Mouse (Mus musculus): ENCODE measurements around the gene Zfp949. TPM values are rescaled to one million over a fixed set of nuclear protein-coding genes. Genes with fewer than 3 reads are reported as not detected.

The Zfp949 gene
- polyA plus RNA-seq, 1 experiment from 2014 or later = 6.3 TPM

DNA sequence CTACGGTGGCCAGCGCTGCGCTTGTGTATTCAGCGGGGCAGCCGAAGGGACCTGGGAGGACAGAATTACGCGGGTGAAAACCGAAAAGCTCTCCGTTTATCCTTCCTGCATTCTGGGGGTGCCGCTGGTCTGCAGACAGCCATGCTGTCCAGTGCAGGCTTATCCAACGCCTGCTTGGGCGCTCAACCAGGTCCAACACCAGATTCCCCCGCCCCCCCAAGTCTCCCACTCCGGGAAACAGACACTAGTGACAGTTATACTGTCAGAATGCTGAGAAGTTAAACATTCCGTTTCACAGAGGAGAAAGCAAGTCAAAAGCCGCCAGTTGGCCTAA is 24.5 kb upstream of the Zfp949 start:
- Histone ChIP-seq H3K27ac (replicated peaks) (peak overlapping the region; percentile 86), H3K9ac (peak overlapping the region; percentile 84), H3K4me2 (peak overlapping the region; percentile 79), H3K36me3 (peaks cover 20% of the 10 kb centered on the region), H3K9me3 (no peaks in the 10 kb centered on the region), H3K4me3 (peak overlapping the region; percentile 89), H3K4me1 (peaks cover 28% of the 10 kb centered on the region), H3K27me3 (replicated peaks) (no peaks in the 10 kb centered on the region)
- under 1% methylated on average over 16 of the region's 16 CpGs for WGBS
- no peak; the same call in 1 of the 2 replicates for ATAC-seq (ENCODE audit: extremely low read depth, insufficient number of reproducible peaks, low FRiP score, low TSS enrichment)

DNA sequence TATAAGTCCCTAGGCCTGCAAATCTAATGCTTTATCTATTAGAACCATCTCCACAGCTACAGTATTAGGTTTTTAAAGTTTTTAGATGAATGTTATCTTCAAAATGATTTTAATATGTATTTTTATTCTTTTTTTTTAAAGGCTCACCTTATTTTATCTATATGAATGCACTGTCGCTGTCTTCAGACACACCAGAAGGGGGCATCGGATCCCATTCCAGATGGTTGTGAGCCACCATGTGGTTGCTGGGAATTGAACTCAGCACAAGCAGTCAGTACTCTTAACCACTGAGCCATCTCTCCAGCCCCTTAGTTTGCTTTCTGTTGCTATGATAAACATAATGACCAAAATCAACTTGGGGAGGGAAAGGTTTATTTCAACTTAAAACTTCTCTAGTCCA is 23.5 kb upstream of the Zfp949 start:
- Histone ChIP-seq H3K4me2 (no peak overlapping the region), H3K36me3 (peaks cover 20% of the 10 kb centered on the region), H3K27me3 (replicated peaks) (no peaks in the 10 kb centered on the region), H3K9me3 (no peaks in the 10 kb centered on the region), H3K9ac (no peak overlapping the region), H3K27ac (replicated peaks) (no peak overlapping the region), H3K4me3 (no peak overlapping the region), H3K4me1 (peaks cover 24% of the 10 kb centered on the region)
- no peak for ATAC-seq (ENCODE audit: extremely low read depth, insufficient number of reproducible peaks, low FRiP score, low TSS enrichment)
- 93% methylated on average over 2 of the region's 2 CpGs for WGBS

DNA sequence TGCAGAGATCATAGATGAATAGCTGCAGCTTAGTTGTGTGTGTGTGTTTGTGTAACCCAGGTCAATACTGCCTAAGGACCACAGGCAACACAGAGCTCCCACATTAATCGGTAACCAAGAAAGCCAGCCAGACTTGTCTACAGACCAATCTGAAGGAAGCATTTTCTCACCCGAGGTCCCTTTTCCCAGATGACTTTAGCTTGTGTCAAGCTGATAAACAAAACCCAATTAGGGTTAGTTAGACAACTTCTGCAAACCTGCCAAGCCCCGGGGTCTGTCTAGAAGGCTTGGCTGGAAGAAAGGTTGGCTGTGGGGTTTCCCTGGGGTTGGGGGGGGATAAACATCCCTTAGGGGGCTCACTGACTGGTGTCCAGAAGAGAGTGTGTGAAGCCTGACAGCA is 23.0 kb upstream of the Zfp949 start:
- Histone ChIP-seq H3K27ac (replicated peaks) (no peak overlapping the region), H3K27me3 (replicated peaks) (no peaks in the 10 kb centered on the region), H3K9me3 (no peaks in the 10 kb centered on the region), H3K4me2 (no peak overlapping the region), H3K4me3 (no peak overlapping the region), H3K9ac (no peak overlapping the region), H3K36me3 (peaks cover 15% of the 10 kb centered on the region), H3K4me1 (peaks cover 20% of the 10 kb centered on the region)
- WGBS = 72% methylated on average over 3 of the region's 3 CpGs
- no peak for ATAC-seq (ENCODE audit: extremely low read depth, insufficient number of reproducible peaks, low FRiP score, low TSS enrichment)

DNA sequence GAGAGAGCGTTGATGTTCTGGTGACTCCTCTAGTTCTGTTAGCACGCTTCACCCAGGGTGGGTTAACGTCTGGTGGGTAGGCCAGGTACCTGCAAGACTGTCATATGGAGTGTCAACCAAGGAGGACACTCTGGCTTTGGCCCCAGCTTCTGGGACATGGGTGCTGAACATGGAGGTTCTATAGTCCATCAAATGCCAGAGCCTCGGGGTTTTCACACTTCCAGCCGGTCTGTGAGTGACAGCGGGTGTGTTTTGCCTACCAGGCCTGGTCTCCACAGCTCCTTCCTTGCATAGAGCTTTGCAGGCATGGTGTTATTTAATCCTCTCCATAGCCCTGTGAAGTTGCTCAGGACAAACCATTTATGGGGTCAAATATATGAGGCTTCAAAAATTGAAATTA is 22.5 kb upstream of the Zfp949 start:
- 87% methylated on average over 6 of the region's 6 CpGs for WGBS
- ATAC-seq (ENCODE audit: extremely low read depth, insufficient number of reproducible peaks, low FRiP score, low TSS enrichment) = no peak

DNA sequence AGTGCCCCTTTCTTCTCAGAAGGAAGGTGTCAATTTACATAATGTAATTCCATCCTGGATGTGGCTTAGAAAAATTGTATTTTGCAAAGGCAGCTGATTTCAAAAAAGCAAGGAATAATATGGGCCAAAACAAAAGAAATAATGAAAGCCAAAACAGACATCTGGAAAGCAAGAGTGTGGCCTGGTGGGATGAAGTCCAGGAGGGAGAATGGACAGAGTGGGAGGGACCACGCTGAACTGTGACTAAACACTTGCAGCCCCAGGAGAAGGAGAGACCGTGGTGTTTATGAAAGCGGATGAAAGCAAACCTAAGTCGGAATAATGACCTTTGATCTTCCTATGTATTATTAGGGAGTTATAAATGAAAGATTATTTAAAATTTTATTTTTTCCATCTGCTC is 19.9 kb upstream of the Zfp949 start:
- H3K27ac ChIP-seq (replicated peaks) = no peak overlapping the region
- ATAC-seq (ENCODE audit: extremely low read depth, insufficient number of reproducible peaks, low FRiP score, low TSS enrichment) = no peak
- no peak overlapping the region for H3K4me2 ChIP-seq
- H3K9me3 ChIP-seq = no peaks in the 10 kb centered on the region
- H3K27me3 ChIP-seq (replicated peaks) = no peaks in the 10 kb centered on the region
- H3K4me1 ChIP-seq = 0 out of 2 replicates have a peak, but pooled peaks cover 5% of the 10 kb centered on the region
- H3K4me3 ChIP-seq = no peak overlapping the region
- no peaks in the 10 kb centered on the region for H3K36me3 ChIP-seq
- no peak overlapping the region for H3K9ac ChIP-seq
- 87% methylated on average over 4 of the region's 4 CpGs for WGBS

More for the DNA sequence above, 22.5 kb upstream of the Zfp949 start:
- Histone ChIP-seq H3K4me1 (peaks cover 16% of the 10 kb centered on the region), H3K4me2 (no peak overlapping the region), H3K9ac (no peak overlapping the region), H3K27me3 (replicated peaks) (no peaks in the 10 kb centered on the region), H3K4me3 (no peak overlapping the region), H3K27ac (replicated peaks) (no peak overlapping the region), H3K36me3 (peaks cover 10% of the 10 kb centered on the region), H3K9me3 (no peaks in the 10 kb centered on the region)

DNA sequence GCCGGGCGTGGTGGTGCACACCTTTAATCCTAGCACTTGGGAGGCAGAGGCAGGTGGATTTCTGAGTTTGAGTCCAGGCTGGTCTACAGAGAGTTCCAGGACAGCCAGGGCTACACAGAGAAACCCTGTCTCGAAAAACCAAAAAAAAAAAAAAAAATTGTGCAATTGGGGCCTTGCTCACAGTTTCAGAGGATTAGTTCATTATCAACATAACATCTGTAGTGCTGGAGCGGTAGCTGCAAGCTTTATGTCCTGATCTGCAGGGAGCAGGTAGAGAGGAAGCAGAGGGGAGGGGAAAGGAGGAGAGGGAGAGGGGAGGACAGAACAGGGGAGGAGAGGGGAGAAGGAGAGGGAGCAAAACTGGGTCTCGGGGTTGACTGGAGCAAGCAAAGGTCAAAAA is 19.1 kb upstream of the Zfp949 start:
- H3K9me3 ChIP-seq = no peaks in the 10 kb centered on the region
- peaks cover 5% of the 10 kb centered on the region; the same call in 1 of the 2 replicates for H3K4me1 ChIP-seq
- WGBS = 83% methylated on average over 5 of the region's 5 CpGs
- H3K27ac ChIP-seq (replicated peaks) = no peak overlapping the region
- H3K36me3 ChIP-seq = no peaks in the 10 kb centered on the region
- no peak overlapping the region for H3K4me2 ChIP-seq
- no peak overlapping the region for H3K4me3 ChIP-seq
- H3K9ac ChIP-seq = no peak overlapping the region
- H3K27me3 ChIP-seq (replicated peaks) = no peaks in the 10 kb centered on the region
- no peak for ATAC-seq (ENCODE audit: extremely low read depth, insufficient number of reproducible peaks, low FRiP score, low TSS enrichment)

GRCm38 (mm10) chr9:88529571-88529970 is 18.2 kb upstream of the Zfp949 start:
- Histone ChIP-seq H3K27me3 (replicated peaks) (no peaks in the 10 kb centered on the region), H3K9me3 (no peaks in the 10 kb centered on the region), H3K9ac (no peak overlapping the region), H3K4me2 (no peak overlapping the region), H3K36me3 (no peaks in the 10 kb centered on the region), H3K4me3 (no peak overlapping the region), H3K4me1 (peaks cover 5% of the 10 kb centered on the region; the same call in 1 of the 2 replicates), H3K27ac (replicated peaks) (no peak overlapping the region)
- 75% methylated on average over 3 of the region's 3 CpGs for WGBS
- ATAC-seq (ENCODE audit: extremely low read depth, insufficient number of reproducible peaks, low FRiP score, low TSS enrichment) = no peak

DNA sequence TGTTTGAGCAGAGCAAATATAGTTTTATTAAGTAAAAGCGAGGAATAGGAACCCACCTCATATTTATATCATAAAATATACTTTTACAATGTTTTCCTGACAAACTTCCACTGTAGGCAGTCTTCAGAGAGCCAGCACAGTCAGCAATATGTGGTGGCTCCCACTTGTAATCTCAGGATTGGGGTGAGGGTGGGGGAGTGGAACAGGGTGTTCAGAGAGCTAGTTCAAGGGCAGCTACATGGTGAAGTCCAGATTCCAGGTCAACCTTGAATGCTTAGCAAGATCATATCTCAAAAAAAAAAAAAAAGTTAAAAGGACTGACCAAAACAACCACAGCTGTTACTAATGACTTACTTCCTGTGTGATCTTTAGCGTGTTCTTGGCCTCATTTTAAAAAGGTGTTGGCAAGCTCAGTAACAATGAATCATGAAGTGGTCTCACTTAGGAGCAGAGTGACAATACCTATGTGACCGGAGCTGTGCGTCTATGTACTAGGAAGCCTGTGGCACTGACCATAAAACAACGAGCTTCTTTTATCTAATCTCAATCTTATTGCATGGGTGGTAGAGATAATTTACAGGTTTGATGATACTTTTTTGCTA is 17.7 kb upstream of the Zfp949 start:
- ATAC-seq (ENCODE audit: extremely low read depth, insufficient number of reproducible peaks, low FRiP score, low TSS enrichment) = no peak
- no peak overlapping the region for H3K4me2 ChIP-seq
- peaks cover 5% of the 10 kb centered on the region; the same call in 1 of the 2 replicates for H3K4me1 ChIP-seq
- no peaks in the 10 kb centered on the region for H3K9me3 ChIP-seq
- no peaks in the 10 kb centered on the region for H3K36me3 ChIP-seq
- H3K27ac ChIP-seq (replicated peaks) = no peak overlapping the region
- H3K9ac ChIP-seq = no peak overlapping the region
- 60% methylated on average over 5 of the region's 5 CpGs for WGBS
- H3K27me3 ChIP-seq (replicated peaks) = no peaks in the 10 kb centered on the region
- H3K4me3 ChIP-seq = no peak overlapping the region

- ATAC-seq (ENCODE audit: extremely low read depth, insufficient number of reproducible peaks, low FRiP score, low TSS enrichment) = no peak
- Histone ChIP-seq H3K4me3 (no peak overlapping the region), H3K27me3 (replicated peaks) (no peaks in the 10 kb centered on the region), H3K4me2 (no peak overlapping the region), H3K36me3 (no peaks in the 10 kb centered on the region), H3K9ac (no peak overlapping the region), H3K9me3 (no peaks in the 10 kb centered on the region), H3K27ac (replicated peaks) (no peak overlapping the region), H3K4me1 (peaks cover 5% of the 10 kb centered on the region; the same call in 1 of the 2 replicates)
- 86% methylated on average over 5 of the region's 5 CpGs for WGBS
Observed at GRCm38 (mm10) chr9:88534093-88534492, 13.7 kb upstream of the Zfp949 start.

DNA sequence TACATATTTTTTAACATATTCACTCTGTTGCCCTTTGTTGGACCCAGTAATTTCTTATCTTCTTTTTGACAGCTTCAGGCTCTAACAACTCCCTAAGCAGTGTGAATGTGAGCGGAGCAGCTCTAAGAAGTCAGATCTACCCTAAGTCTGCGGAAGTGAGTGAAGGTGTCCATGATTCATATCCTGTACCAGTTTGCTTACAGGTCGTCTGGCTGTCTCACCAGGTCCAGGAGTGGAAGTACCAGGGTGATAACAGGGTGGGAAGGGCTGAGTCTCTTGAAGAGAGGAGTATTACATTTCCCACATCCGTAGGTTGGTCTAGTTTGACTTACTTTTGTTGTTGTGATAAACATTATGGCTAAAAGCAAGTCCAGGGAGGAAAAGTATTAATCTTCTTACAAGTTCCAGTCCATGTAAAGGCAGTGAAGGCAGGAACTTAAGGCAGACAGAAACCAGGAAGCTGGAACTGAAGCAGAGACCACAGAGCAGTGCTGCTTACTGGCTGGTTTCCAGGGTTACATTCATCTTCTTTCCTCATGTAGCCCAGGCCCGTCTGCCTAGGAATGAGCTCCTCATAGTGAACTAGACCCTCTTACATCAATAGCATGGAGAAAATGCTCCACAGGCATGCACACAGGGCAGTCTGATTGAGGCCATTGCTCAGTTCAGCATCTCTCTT is 8.1 kb upstream of the Zfp949 start:
- no peak overlapping the region for H3K4me2 ChIP-seq
- no peak overlapping the region for H3K9ac ChIP-seq
- 43% methylated on average over 5 of the region's 5 CpGs for WGBS
- no peak overlapping the region for H3K27ac ChIP-seq (replicated peaks)
- H3K27me3 ChIP-seq (replicated peaks) = no peaks in the 10 kb centered on the region
- H3K9me3 ChIP-seq = no peaks in the 10 kb centered on the region
- H3K4me1 ChIP-seq = no peaks in the 10 kb centered on the region
- H3K36me3 ChIP-seq = no peaks in the 10 kb centered on the region
- no peak for ATAC-seq (ENCODE audit: extremely low read depth, insufficient number of reproducible peaks, low FRiP score, low TSS enrichment)
- no peak overlapping the region for H3K4me3 ChIP-seq

DNA sequence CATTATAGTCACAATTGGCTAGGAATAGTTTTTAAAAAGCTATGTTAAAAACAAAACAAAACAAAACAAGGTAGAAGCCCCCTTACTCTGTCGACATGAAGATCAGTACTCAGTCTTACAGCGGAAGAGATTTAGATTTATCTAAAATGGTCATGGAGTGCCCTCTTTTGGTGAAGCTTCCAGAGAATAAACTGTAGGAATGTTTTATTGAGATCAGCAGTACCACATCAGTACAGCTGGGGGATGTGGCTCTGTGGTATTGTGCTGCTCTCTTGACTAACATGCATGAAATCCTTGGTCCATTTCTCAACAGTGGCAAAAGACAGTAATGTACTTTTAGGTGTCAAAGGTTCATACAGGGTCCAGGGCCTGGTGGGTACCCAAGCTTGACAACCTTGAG is 5.0 kb upstream of the Zfp949 start:
- no peak overlapping the region for H3K27ac ChIP-seq (replicated peaks)
- no peaks in the 10 kb centered on the region for H3K36me3 ChIP-seq
- no peak overlapping the region for H3K4me2 ChIP-seq
- H3K27me3 ChIP-seq (replicated peaks) = no peaks in the 10 kb centered on the region
- 20% methylated on average over 2 of the region's 2 CpGs for WGBS
- no peaks in the 10 kb centered on the region for H3K9me3 ChIP-seq
- no peak for ATAC-seq (ENCODE audit: extremely low read depth, insufficient number of reproducible peaks, low FRiP score, low TSS enrichment)
- H3K4me1 ChIP-seq = peaks cover 4% of the 10 kb centered on the region; the same call in 1 of the 2 replicates
- no peak overlapping the region for H3K4me3 ChIP-seq
- no peak overlapping the region for H3K9ac ChIP-seq

DNA sequence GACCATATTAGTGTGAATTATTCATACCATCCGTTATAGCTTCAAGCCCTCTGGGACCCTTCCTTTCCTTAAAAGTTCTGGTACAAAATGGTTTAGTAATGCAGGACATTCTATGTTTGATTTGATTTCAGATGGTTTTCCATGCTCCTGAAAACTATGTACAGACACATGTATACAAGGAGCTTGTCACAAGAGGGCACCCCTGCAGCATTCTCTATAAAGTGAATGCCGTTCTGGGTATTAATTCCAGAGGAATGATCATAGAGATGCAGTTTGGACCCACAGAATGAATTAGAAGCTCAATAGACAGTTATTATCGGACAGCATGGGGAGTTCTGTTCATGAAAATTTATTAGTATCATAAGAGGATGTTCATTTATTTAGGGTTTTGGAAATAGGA is 2.3 kb upstream of the Zfp949 start:
- WGBS = 31% methylated on average over 3 of the region's 3 CpGs

More for the DNA sequence above, 2.3 kb upstream of the Zfp949 start:
- H3K4me2 ChIP-seq = no peak overlapping the region
- no peaks in the 10 kb centered on the region for H3K36me3 ChIP-seq
- H3K4me3 ChIP-seq = no peak overlapping the region
- H3K9me3 ChIP-seq = no peaks in the 10 kb centered on the region
- no peaks in the 10 kb centered on the region for H3K27me3 ChIP-seq (replicated peaks)
- peaks cover 19% of the 10 kb centered on the region for H3K4me1 ChIP-seq
- no peak for ATAC-seq (ENCODE audit: extremely low read depth, insufficient number of reproducible peaks, low FRiP score, low TSS enrichment)
- no peak overlapping the region for H3K27ac ChIP-seq (replicated peaks)
- no peak overlapping the region for H3K9ac ChIP-seq

Data from heart, embryonic 13.5 days (tissue).